ENCODE assay signal across 9 mouse cellular contexts in the genomic region with DNA sequence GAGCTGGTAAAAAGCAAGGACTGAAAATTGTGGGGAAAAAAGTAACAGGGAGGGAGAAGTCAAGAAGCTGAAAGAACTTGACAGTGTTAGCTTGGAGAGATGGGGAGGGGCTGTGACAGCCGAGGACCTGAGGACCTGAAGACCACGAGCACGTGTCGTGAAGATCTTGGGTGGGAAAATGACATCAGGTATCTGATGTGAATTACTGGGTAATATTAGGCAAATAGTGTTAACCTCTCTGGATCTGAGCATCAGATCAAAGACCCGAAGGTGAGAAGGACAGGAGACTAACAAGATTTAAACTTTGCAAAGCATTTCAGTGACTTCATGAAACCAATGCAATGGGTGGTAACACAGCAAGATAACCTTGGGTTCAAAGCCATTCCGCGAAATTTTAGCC. TPM values are rescaled to one million over a fixed set of nuclear protein-coding genes. Genes with fewer than 3 reads are reported as not detected.
DNase-seq lines count a peak whose midpoint lies in the region; ATAC-seq and TF ChIP-seq lines count a peak whose summit lies in the region.
"Had no signal": no experiment of that assay in that cellular context is flagged by ENCODE, and none has a peak within 500 bp of the region (broad histone marks: within the 10 kb centered on the region; RNA-seq: fewer than 3 reads in every experiment).

No protein-coding gene starts in this region.

- H3K4me3 ChIP-seq in kidney, embryonic 16.5 days (ENCODE audit: low read length), result peak overlapping the region; percentile 93
- H3K4me3 ChIP-seq in embryonic facial prominence, embryonic 14.5 days (ENCODE audit: low read depth, low read length), result peak overlapping the region; percentile 88
- peak overlapping the region; percentile 94 for H3K4me3 ChIP-seq in intestine, embryonic 16.5 days (ENCODE audit: low read length)
- H3K4me3 ChIP-seq in myocyte, result peak overlapping the region; percentile 91

- no peaks in the 10 kb centered on the region for H3K9me3 ChIP-seq in kidney, embryonic 16.5 days (ENCODE audit: low read length)
- no peaks in the 10 kb centered on the region for H3K9me3 ChIP-seq in embryonic facial prominence, embryonic 14.5 days (ENCODE audit: control insufficient read depth, low read length)
- H3K9me3 ChIP-seq in intestine, embryonic 16.5 days (ENCODE audit: control insufficient read depth, low read length), result no peaks in the 10 kb centered on the region

- H3K79me2 ChIP-seq in myocyte (ENCODE audit: control insufficient read depth, insufficient read depth), result peaks cover 20% of the 10 kb centered on the region

- H3K4me1 ChIP-seq in kidney, embryonic 16.5 days (ENCODE audit: insufficient read depth, low read length), result peaks cover 13% of the 10 kb centered on the region
- peaks cover 6% of the 10 kb centered on the region for H3K4me1 ChIP-seq in embryonic facial prominence, embryonic 14.5 days (ENCODE audit: control insufficient read depth, insufficient read depth, low read length)
- H3K4me1 ChIP-seq in intestine, embryonic 16.5 days (ENCODE audit: control insufficient read depth, insufficient read depth, low read length), result peaks cover 10% of the 10 kb centered on the region

- H3K4me2 ChIP-seq in kidney, embryonic 16.5 days (replicated peaks; ENCODE audit: low read depth, low read length), result peak overlapping the region; percentile 77
- H3K4me2 ChIP-seq in embryonic facial prominence, embryonic 14.5 days (ENCODE audit: low read depth, low read length), result peak overlapping the region; percentile 63
- peak overlapping the region; percentile 73 for H3K4me2 ChIP-seq in intestine, embryonic 16.5 days (ENCODE audit: low read depth, low read length)
- H3K4me2 ChIP-seq in myocyte (ENCODE audit: low read depth), result peak overlapping the region; percentile 85

- no peak for TF ChIP-seq POLR2A in myocyte (IDR thresholded peaks at IDR 0.05; ENCODE audit: insufficient read length, low read depth)

- H3K9ac ChIP-seq in kidney, embryonic 16.5 days (replicated peaks; ENCODE audit: low read length), result peak overlapping the region; percentile 91; the same call in 1 of the 2 replicates
- H3K9ac ChIP-seq in embryonic facial prominence, embryonic 14.5 days (ENCODE audit: low read depth, low read length), result peak overlapping the region; percentile 92
- H3K9ac ChIP-seq in intestine, embryonic 16.5 days (ENCODE audit: low read depth, low read length), result peak overlapping the region; percentile 34; the same call in 1 of the 2 replicates

- DNase-seq in kidney, adult 9 months, result no peak
- no peak for DNase-seq in embryonic facial prominence, embryonic 14.5 days (ENCODE audit: low spot score)
- no peak for DNase-seq in frontal cortex, adult 2 months (ENCODE audit: extremely low spot score in 1 of 2, low spot score in 1 of 2)
- no peak for DNase-seq in ovary, postnatal 36 days (ENCODE audit: low spot score)
- DNase-seq in kidney, postnatal 36 days, result no peak
- DNase-seq: cerebellum, adult 9-10 months had no signal

- H3ac ChIP-seq in myocyte (ENCODE audit: control insufficient read depth, insufficient read length), result peak overlapping the region; percentile 99

- H3K36me3 ChIP-seq in kidney, embryonic 16.5 days (ENCODE audit: insufficient read depth, low read length), result peaks cover 41% of the 10 kb centered on the region
- H3K36me3 ChIP-seq in embryonic facial prominence, embryonic 14.5 days (ENCODE audit: control insufficient read depth, insufficient read depth, low read length), result peaks cover 46% of the 10 kb centered on the region
- H3K36me3 ChIP-seq in intestine, embryonic 16.5 days (ENCODE audit: control insufficient read depth, insufficient read depth, low read length), result peaks cover 19% of the 10 kb centered on the region
- peaks cover 23% of the 10 kb centered on the region for H3K36me3 ChIP-seq in myocyte (ENCODE audit: control insufficient read depth, insufficient read depth)

- no peak overlapping the region for H3K27ac ChIP-seq in kidney, embryonic 16.5 days (ENCODE audit: low read length)
- H3K27ac ChIP-seq in embryonic facial prominence, embryonic 14.5 days (replicated peaks; ENCODE audit: low read depth, low read length), result no peak overlapping the region
- H3K27ac ChIP-seq in intestine, embryonic 16.5 days (ENCODE audit: low read length), result no peak overlapping the region

- ATAC-seq in kidney, embryonic 16.5 days (ENCODE audit: low FRiP score, low TSS enrichment), result no peak
- ATAC-seq in embryonic facial prominence, embryonic 14.5 days (ENCODE audit: low read depth), result no peak
- ATAC-seq in intestine, embryonic 16.5 days, result no peak

- H3K27me3 ChIP-seq in kidney, embryonic 16.5 days (ENCODE audit: insufficient read depth, low read length), result no peaks in the 10 kb centered on the region
- H3K27me3 ChIP-seq in embryonic facial prominence, embryonic 14.5 days (replicated peaks; ENCODE audit: control insufficient read depth, insufficient read depth, low read length), result no peaks in the 10 kb centered on the region
- no peaks in the 10 kb centered on the region for H3K27me3 ChIP-seq in intestine, embryonic 16.5 days (replicated peaks; ENCODE audit: control insufficient read depth, insufficient read depth, low read length)
- H3K27me3 ChIP-seq in myocyte (ENCODE audit: control insufficient read depth, insufficient read depth, insufficient read length), result no peaks in the 10 kb centered on the region

- WGBS in kidney, embryonic 16.5 days, result 24% methylated on average over 7 of the region's 7 CpGs
- WGBS in embryonic facial prominence, embryonic 14.5 days, result 24% methylated on average over 7 of the region's 7 CpGs
- 22% methylated on average over 7 of the region's 7 CpGs for WGBS in intestine, embryonic 16.5 days

TF ChIP-seq in myocyte, 11 proteins besides CTCF, POLR2A, EP300 and RAD21:
- TF ChIP-seq REST (IDR thresholded peaks at IDR 0.05; ENCODE audit: insufficient read depth, insufficient read length) (no peak), E2F4 (IDR thresholded peaks at IDR 0.05; ENCODE audit: insufficient read depth) (no peak), CEBPB (IDR thresholded peaks at IDR 0.05; ENCODE audit: insufficient read depth, poor library complexity, severe bottlenecking) (no peak), USF1 (IDR thresholded peaks at IDR 0.05; ENCODE audit: low read depth) (no peak), MYOD1 (IDR thresholded peaks at IDR 0.05; ENCODE audit: control insufficient read depth in 1 of 3, insufficient read length in 2 of 3, low read depth in 2 of 3) (no peak), MYOG (IDR thresholded peaks at IDR 0.05; ENCODE audit: control insufficient read depth in 1 of 3, insufficient read depth in 1 of 3, insufficient read length in 2 of 3, low read depth in 2 of 3) (no peak), TCF3 (IDR thresholded peaks at IDR 0.05; ENCODE audit: insufficient read length, low read depth) (no peak), SRF (IDR thresholded peaks at IDR 0.05; ENCODE audit: control insufficient read depth, insufficient read length, low read depth) (no peak), TCF12 (IDR thresholded peaks at IDR 0.05; ENCODE audit: insufficient read depth, poor library complexity, severe bottlenecking) (no peak), MAX (IDR thresholded peaks at IDR 0.05; ENCODE audit: low read depth) (no peak), POLR2AphosphoS2 (IDR thresholded peaks at IDR 0.05; ENCODE audit: insufficient read length, low read depth) (no peak)
TF ChIP-seq in myocyte: peak in this region for 0.

RNA-seq across cellular contexts. Expression of a gene that starts 1.0 kb away (rescaled TPM):
- 25.2 and 32.0 TPM in 2 replicates for polyA plus RNA-seq in kidney, embryonic 16.5 days (2015; fragmentation: Nextera tagmentation; extraction: Ambion mirVana)
- 26.5 and 26.7 TPM in 2 replicates for polyA plus RNA-seq in embryonic facial prominence, embryonic 14.5 days (2014; fragmentation: Nextera tagmentation; extraction: Ambion mirVana)
- 23.4 and 23.9 TPM in 2 replicates for polyA plus RNA-seq in intestine, embryonic 16.5 days (2015; fragmentation: Nextera tagmentation; extraction: Ambion mirVana)
- polyA plus RNA-seq in myocyte (2012; fragmentation: generic; extraction: Trizol), result 8.1 TPM
- 32.8 and 33.0 TPM in 2 replicates for polyA plus RNA-seq in frontal cortex, adult 2 months (2012; rRNA removed)

RNA-seq across cellular contexts. Expression of a gene that starts 1.0 kb away (rescaled TPM):
- 56.3 and 58.5 TPM in 2 replicates for polyA plus RNA-seq in kidney, embryonic 16.5 days (2015; fragmentation: Nextera tagmentation; extraction: Ambion mirVana)
- polyA plus RNA-seq in embryonic facial prominence, embryonic 14.5 days (2014; fragmentation: Nextera tagmentation; extraction: Ambion mirVana), result 48.5 and 51.3 TPM in 2 replicates
- polyA plus RNA-seq in intestine, embryonic 16.5 days (2015; fragmentation: Nextera tagmentation; extraction: Ambion mirVana), result 62.0 and 67.4 TPM in 2 replicates
- polyA plus RNA-seq in myocyte (2012; fragmentation: generic; extraction: Trizol), result 35.2 TPM
- polyA plus RNA-seq in frontal cortex, adult 2 months (2012; rRNA removed), result 22.2 and 24.1 TPM in 2 replicates

RNA-seq across cellular contexts. Expression of a gene that starts 8.8 kb away (rescaled TPM):
- 1,046 and 1,071 TPM in 2 replicates for polyA plus RNA-seq in kidney, embryonic 16.5 days (2015; fragmentation: Nextera tagmentation; extraction: Ambion mirVana)
- polyA plus RNA-seq in embryonic facial prominence, embryonic 14.5 days (2014; fragmentation: Nextera tagmentation; extraction: Ambion mirVana), result 833 and 912 TPM in 2 replicates
- polyA plus RNA-seq in intestine, embryonic 16.5 days (2015; fragmentation: Nextera tagmentation; extraction: Ambion mirVana), result 1,462 and 1,500 TPM in 2 replicates
- 2,023 TPM for polyA plus RNA-seq in myocyte (2012; fragmentation: generic; extraction: Trizol)
- 2,228 and 3,541 TPM in 2 replicates for polyA plus RNA-seq in frontal cortex, adult 2 months (2012; rRNA removed)

RNA-seq across cellular contexts. Expression of a gene that starts 13.0 kb away (rescaled TPM):
- polyA plus RNA-seq in kidney, embryonic 16.5 days (2015; fragmentation: Nextera tagmentation; extraction: Ambion mirVana), result 208 and 258 TPM in 2 replicates
- 203 and 230 TPM in 2 replicates for polyA plus RNA-seq in embryonic facial prominence, embryonic 14.5 days (2014; fragmentation: Nextera tagmentation; extraction: Ambion mirVana)
- polyA plus RNA-seq in intestine, embryonic 16.5 days (2015; fragmentation: Nextera tagmentation; extraction: Ambion mirVana), result 67.9 and 121 TPM in 2 replicates
- polyA plus RNA-seq in myocyte (2012; fragmentation: generic; extraction: Trizol), result 52.0 TPM
- polyA plus RNA-seq in frontal cortex, adult 2 months (2012; rRNA removed), result 67.9 and 79.2 TPM in 2 replicates

RNA-seq across cellular contexts. Expression of a gene that starts 39.2 kb away (rescaled TPM):
- polyA plus RNA-seq in kidney, embryonic 16.5 days (2015; fragmentation: Nextera tagmentation; extraction: Ambion mirVana), result 1,559 and 1,634 TPM in 2 replicates
- 1,629 and 1,828 TPM in 2 replicates for polyA plus RNA-seq in embryonic facial prominence, embryonic 14.5 days (2014; fragmentation: Nextera tagmentation; extraction: Ambion mirVana)
- 1,024 and 1,116 TPM in 2 replicates for polyA plus RNA-seq in intestine, embryonic 16.5 days (2015; fragmentation: Nextera tagmentation; extraction: Ambion mirVana)
- polyA plus RNA-seq in myocyte (2012; fragmentation: generic; extraction: Trizol), result 585 TPM
- 637 and 750 TPM in 2 replicates for polyA plus RNA-seq in frontal cortex, adult 2 months (2012; rRNA removed)

Comparison
In these comparisons a context has a peak if more than half of its experiments do, and no peak if none do; other contexts are left out.
1. H3K9ac ChIP-seq: peak in every context shown above with its lines; median percentile 92 in embryonic facial prominence, embryonic 14.5 days; 91 in kidney, embryonic 16.5 days; 34 in intestine, embryonic 16.5 days.